Mouse (Mus musculus) olfactory bulb, adult 2 months (tissue): ENCODE measurements at regions not wholly inside any gene's neighbourhood (a gene's known extent, or its start where the extent isn't known, plus 50 kb on each side); places are given as distances from the start of the nearest gene placed in this dataset.

Source experiments
- CTCF ChIP-seq: fragments of 200-500 bp; IDR thresholded peaks from 2 replicates; pipeline ENCODE4 v1.5.1; 2012; ENCODE audit warnings: low read depth, mild to moderate bottlenecking, low read length, moderate library complexity; ENCODE audit not compliant: insufficient read depth
- POLR2A ChIP-seq: fragments of 200-500 bp; IDR thresholded peaks from 2 replicates; pipeline ENCODE4 v1.6.1; 2012; ENCODE audit warnings: mild to moderate bottlenecking, low read depth, low read length, moderate library complexity; ENCODE audit not compliant: insufficient read depth

DNA sequence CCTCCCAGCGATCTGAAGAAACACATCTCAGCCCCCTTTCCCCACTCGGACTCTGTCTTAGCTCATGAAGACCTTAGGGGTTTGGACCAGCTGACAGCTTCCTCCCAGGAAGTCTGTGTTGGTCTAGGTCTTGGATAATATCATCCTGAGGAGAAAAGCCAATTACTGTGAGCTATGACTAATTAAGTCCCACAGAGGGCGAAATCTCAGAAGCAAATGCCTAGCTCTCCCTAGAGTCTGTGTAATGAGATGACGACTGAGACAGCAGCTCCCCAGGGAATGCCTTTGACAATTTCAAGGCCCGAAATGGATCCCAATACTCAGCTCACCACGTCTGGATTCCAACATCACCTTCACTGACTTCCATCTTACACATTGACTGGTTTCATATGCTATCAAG, 213.5 kb upstream of the Nlrp1b start:
- TF ChIP-seq CTCF (no peak), POLR2A (no peak)
